Mouse (Mus musculus): ENCODE measurements around the gene Rita1.

DNA sequence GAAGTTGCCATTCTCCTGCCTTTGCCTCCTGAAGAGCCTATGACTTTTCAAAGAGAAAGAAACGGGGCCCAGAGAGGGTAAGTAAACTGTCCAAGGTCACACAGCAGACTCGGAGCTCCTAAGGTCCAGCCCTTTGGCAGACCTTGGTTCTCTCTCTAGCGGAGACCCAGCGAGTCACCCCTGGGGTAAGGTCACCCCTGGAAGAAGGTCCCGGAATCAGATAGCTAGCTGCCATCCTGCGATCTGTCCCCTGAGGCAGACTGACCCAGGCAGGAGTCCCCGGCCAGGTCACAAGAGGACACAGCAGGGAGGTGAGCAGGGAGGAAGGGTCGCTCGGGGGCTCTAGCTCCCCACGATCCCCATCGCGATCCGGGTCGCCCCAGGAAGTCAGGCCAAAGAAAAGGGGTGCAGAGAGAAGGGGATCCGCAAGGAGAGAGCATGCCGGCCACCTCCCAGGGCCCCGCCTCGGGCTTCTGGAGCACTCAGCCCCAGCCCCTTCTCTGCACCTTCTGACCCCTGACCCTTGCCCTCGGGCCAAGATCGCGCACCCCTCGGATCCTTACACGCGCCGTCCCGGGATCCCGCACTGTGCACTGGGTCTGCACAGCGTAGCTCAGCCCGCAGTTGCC lies 24.3 kb downstream of the Rita1 start:
- TF ChIP-seq EP300 (IDR thresholded peaks at IDR 0.05; ENCODE audit: insufficient read depth, low read depth, low read length) (no peak), CTCF (IDR thresholded peaks at IDR 0.05; ENCODE audit: low read depth, low read length) (no peak), POLR2A (IDR thresholded peaks at IDR 0.05; ENCODE audit: insufficient read depth, low read length) (no peak)
